Mouse (Mus musculus) small intestine, adult 2 months (tissue): ENCODE results near the gene Snrnp200.
A peak's percentile ranks its signal among the peaks of the same experiment; 100 is the strongest.

Source experiments
- CTCF ChIP-seq: fragments of 200-500 bp; IDR thresholded peaks from 2 replicates; pipeline ENCODE4 v1.5.1; 2012; ENCODE audit warnings: low read depth, mild to moderate bottlenecking, control low read depth, inconsistent platforms, low read length, moderate library complexity, mixed read lengths; ENCODE audit not compliant: insufficient replicate concordance, insufficient read length; ENCODE audit errors: extremely low read depth
- POLR2A ChIP-seq: fragments of 200-500 bp; IDR thresholded peaks from 2 replicates; pipeline ENCODE4 v1.6.1; 2012; ENCODE audit warnings: low read depth, mild to moderate bottlenecking, control low read depth, inconsistent platforms, low read length, moderate library complexity

- no peak for TF ChIP-seq CTCF
- TF ChIP-seq POLR2A: peak; percentile 46; the same call in 1 of the 2 replicates
Measured at GRCm38 (mm10) chr2:127270300-127271041, 62.3 kb downstream of the Snrnp200 start.
